10 mouse cellular contexts compared by ENCODE assay signal in the genomic region with DNA sequence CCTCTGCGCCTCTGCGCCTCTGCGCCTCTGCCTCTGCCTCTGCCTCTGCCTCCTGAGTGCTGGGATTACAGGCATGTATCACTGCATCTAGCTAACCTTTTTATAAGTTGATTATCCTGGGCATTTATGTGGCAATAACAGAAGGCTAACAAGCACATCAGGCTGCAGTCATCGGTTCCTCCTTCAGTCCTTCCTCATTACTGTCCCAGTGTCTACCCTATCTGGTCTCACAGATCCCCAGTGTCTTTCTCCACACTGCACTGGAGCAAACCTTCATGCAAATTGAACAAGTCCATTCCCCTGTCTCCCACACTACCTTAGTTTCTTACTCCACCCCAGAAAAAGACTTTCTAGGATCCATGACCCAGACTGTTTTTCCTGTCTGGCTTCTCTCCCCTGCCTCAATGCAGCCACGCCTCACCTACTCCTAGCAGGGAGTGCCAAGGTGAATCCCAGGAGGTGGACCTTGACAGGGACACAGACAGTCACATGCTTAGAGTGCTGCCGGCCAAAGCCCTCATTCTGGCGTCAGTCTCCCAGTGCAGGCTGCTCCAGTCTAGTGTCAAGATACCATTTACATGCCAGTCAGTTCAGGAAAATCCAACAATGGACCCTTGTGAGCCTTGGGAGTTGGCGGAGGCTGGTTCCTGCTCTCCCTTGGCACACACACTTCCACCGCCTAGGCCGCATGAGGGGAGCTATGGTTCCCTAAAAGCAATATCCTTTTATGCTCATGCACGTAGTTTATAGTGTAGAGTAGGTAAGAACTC. TPM values are rescaled to one million over a fixed set of nuclear protein-coding genes. Genes with fewer than 3 reads are reported as not detected.
DNase-seq lines count a peak whose midpoint lies in the region; ATAC-seq lines count a peak whose summit lies in the region.
"Had no signal": no experiment of that assay in that cellular context is flagged by ENCODE, and none has a peak within 500 bp of the region (broad histone marks: within the 10 kb centered on the region; RNA-seq: fewer than 3 reads in every experiment).

No protein-coding gene starts in this region.

- no peak for ATAC-seq in embryonic facial prominence, embryonic 13.5 days (ENCODE audit: insufficient number of reproducible peaks, insufficient read depth, low FRiP score, low TSS enrichment, low read depth)
- ATAC-seq in neural tube, embryonic 13.5 days (ENCODE audit: low read depth), result peak; percentile 69
- no peak for ATAC-seq in activated CD4-positive, CD25-positive, alpha-beta regulatory T cell, adult 4 months

- no peak overlapping the region for H3K9ac ChIP-seq in embryonic facial prominence, embryonic 13.5 days
- no peak overlapping the region for H3K9ac ChIP-seq in neural tube, embryonic 13.5 days
- H3K9ac ChIP-seq: liver, embryonic 15.5 days had no signal

- DNase-seq in embryonic facial prominence, embryonic 10.5 days (ENCODE audit: low spot score), result no peak
- DNase-seq in neural tube, embryonic 10.5 days (ENCODE audit: extremely low spot score, low spot score), result no peak
- peak; percentile 77 for DNase-seq in kidney, postnatal 14 days
- peak; percentile 23 for DNase-seq in right cerebral cortex, postnatal 4 days
- no peak for DNase-seq in gastrocnemius, adult 8-10 months (ENCODE audit: low spot score in 2 of 2)

- peak overlapping the region; percentile 44 for H3K27ac ChIP-seq in embryonic facial prominence, embryonic 13.5 days
- H3K27ac ChIP-seq in embryonic facial prominence, embryonic 10.5 days (replicated peaks), result no peak overlapping the region
- peak overlapping the region; percentile 57 for H3K27ac ChIP-seq in neural tube, embryonic 13.5 days (replicated peaks)
- H3K27ac ChIP-seq: liver, embryonic 15.5 days had no signal

- no peak overlapping the region for H3K4me2 ChIP-seq in embryonic facial prominence, embryonic 13.5 days
- no peak overlapping the region for H3K4me2 ChIP-seq in neural tube, embryonic 13.5 days
- H3K4me2 ChIP-seq: liver, embryonic 15.5 days had no signal

- H3K36me3 ChIP-seq in embryonic facial prominence, embryonic 13.5 days, result no peaks in the 10 kb centered on the region
- H3K36me3 ChIP-seq in embryonic facial prominence, embryonic 10.5 days (replicated peaks), result no peaks in the 10 kb centered on the region
- H3K36me3 ChIP-seq in neural tube, embryonic 13.5 days, result no peaks in the 10 kb centered on the region
- H3K36me3 ChIP-seq: liver, embryonic 15.5 days had no signal

- H3K9me3 ChIP-seq in embryonic facial prominence, embryonic 13.5 days, result no peaks in the 10 kb centered on the region; the same call in 1 of the 2 replicates
- no peaks in the 10 kb centered on the region for H3K9me3 ChIP-seq in embryonic facial prominence, embryonic 10.5 days
- H3K9me3 ChIP-seq in neural tube, embryonic 13.5 days, result no peaks in the 10 kb centered on the region
- H3K9me3 ChIP-seq: liver, embryonic 15.5 days had no signal

- H3K4me3 ChIP-seq in embryonic facial prominence, embryonic 13.5 days, result no peak overlapping the region
- no peak overlapping the region for H3K4me3 ChIP-seq in embryonic facial prominence, embryonic 10.5 days
- no peak overlapping the region for H3K4me3 ChIP-seq in neural tube, embryonic 13.5 days
- H3K4me3 ChIP-seq: liver, embryonic 15.5 days had no signal

- no peaks in the 10 kb centered on the region for H3K27me3 ChIP-seq in embryonic facial prominence, embryonic 13.5 days
- H3K27me3 ChIP-seq in embryonic facial prominence, embryonic 10.5 days (replicated peaks; ENCODE audit: low read depth, poor library complexity, severe bottlenecking), result no peaks in the 10 kb centered on the region
- H3K27me3 ChIP-seq in neural tube, embryonic 13.5 days, result 0 out of 2 replicates have a peak, but pooled peaks cover 3% of the 10 kb centered on the region

- WGBS in embryonic facial prominence, embryonic 13.5 days, result 66% methylated on average over 11 of the region's 11 CpGs
- 73% methylated on average over 11 of the region's 11 CpGs for WGBS in embryonic facial prominence, embryonic 10.5 days
- WGBS in neural tube, embryonic 13.5 days, result 82% methylated on average over 11 of the region's 11 CpGs

- no peaks in the 10 kb centered on the region for H3K4me1 ChIP-seq in embryonic facial prominence, embryonic 13.5 days
- no peaks in the 10 kb centered on the region; the same call in 1 of the 2 replicates for H3K4me1 ChIP-seq in embryonic facial prominence, embryonic 10.5 days
- H3K4me1 ChIP-seq in neural tube, embryonic 13.5 days (replicated peaks), result peaks cover 14% of the 10 kb centered on the region

RNA-seq across cellular contexts. Expression of a gene that starts 12.1 kb away (rescaled TPM):
- not detected in 2 replicates for polyA plus RNA-seq in embryonic facial prominence, embryonic 13.5 days (2015; fragmentation: Nextera tagmentation; extraction: Ambion mirVana)
- not detected in 2 replicates for polyA plus RNA-seq in embryonic facial prominence, embryonic 10.5 days (2016; fragmentation: Nextera tagmentation; extraction: Ambion mirVana)
- polyA plus RNA-seq in neural tube, embryonic 13.5 days (2015; fragmentation: Nextera tagmentation; extraction: Ambion mirVana), result not detected in 2 replicates
- not detected for polyA plus RNA-seq in activated CD4-positive, CD25-positive, alpha-beta regulatory T cell, adult 4 months (2017; shearing (Covaris generic))
- total RNA-seq in gastrocnemius, adult 8-10 months (2022), result not detected
- polyA plus RNA-seq: embryonic facial prominence, embryonic 11.5 days; liver, embryonic 15.5 days had no signal

RNA-seq across cellular contexts. Expression of a gene that starts 22.1 kb away (rescaled TPM):
- 22.6 and 25.9 TPM in 2 replicates for polyA plus RNA-seq in embryonic facial prominence, embryonic 13.5 days (2015; fragmentation: Nextera tagmentation; extraction: Ambion mirVana)
- 10.4 and 12.7 TPM in 2 replicates for polyA plus RNA-seq in embryonic facial prominence, embryonic 10.5 days (2016; fragmentation: Nextera tagmentation; extraction: Ambion mirVana)
- polyA plus RNA-seq in neural tube, embryonic 13.5 days (2015; fragmentation: Nextera tagmentation; extraction: Ambion mirVana), result 7.9 and 11.4 TPM in 2 replicates
- 1 to 10 TPM; 4.0 to 4.6 TPM for polyA plus RNA-seq in activated CD4-positive, CD25-positive, alpha-beta regulatory T cell, adult 4 months (2017; shearing (Covaris generic))
- 10 to 100 TPM; 19.1 to 25.8 (median 22.3) TPM for total RNA-seq in gastrocnemius, adult 8-10 months (2022)

RNA-seq across cellular contexts. Expression of a gene that starts 22.6 kb away (rescaled TPM):
- 2.6 and 2.8 TPM in 2 replicates for polyA plus RNA-seq in embryonic facial prominence, embryonic 13.5 days (2015; fragmentation: Nextera tagmentation; extraction: Ambion mirVana)
- 0.98 and 1.1 TPM in 2 replicates for polyA plus RNA-seq in embryonic facial prominence, embryonic 10.5 days (2016; fragmentation: Nextera tagmentation; extraction: Ambion mirVana)
- polyA plus RNA-seq in neural tube, embryonic 13.5 days (2015; fragmentation: Nextera tagmentation; extraction: Ambion mirVana), result 2.3 and 2.9 TPM in 2 replicates
- polyA plus RNA-seq in activated CD4-positive, CD25-positive, alpha-beta regulatory T cell, adult 4 months (2017; shearing (Covaris generic)), result 1 to 10 TPM; 1.8 to 6.5 TPM
- total RNA-seq in gastrocnemius, adult 8-10 months (2022), result 10 to 100 TPM; 58.9 to 65.3 (median 59.7) TPM

RNA-seq across cellular contexts. Expression of a gene that starts 44.7 kb away (rescaled TPM):
- 49.5 and 50.6 TPM in 2 replicates for polyA plus RNA-seq in embryonic facial prominence, embryonic 13.5 days (2015; fragmentation: Nextera tagmentation; extraction: Ambion mirVana)
- polyA plus RNA-seq in embryonic facial prominence, embryonic 10.5 days (2016; fragmentation: Nextera tagmentation; extraction: Ambion mirVana), result 49.6 and 51.6 TPM in 2 replicates
- polyA plus RNA-seq in neural tube, embryonic 13.5 days (2015; fragmentation: Nextera tagmentation; extraction: Ambion mirVana), result 120 and 122 TPM in 2 replicates
- polyA plus RNA-seq in activated CD4-positive, CD25-positive, alpha-beta regulatory T cell, adult 4 months (2017; shearing (Covaris generic)), result 1 to 10 TPM; 9.0 to 9.7 TPM
- total RNA-seq in gastrocnemius, adult 8-10 months (2022), result 10 to 100 TPM in 1 of 4 experiments, 1 to 10 TPM in 3; 5.9 to 10.3 (median 8.2) TPM

RNA-seq across cellular contexts. Expression of a gene that starts 58.1 kb away (rescaled TPM):
- 1.6 and 1.9 TPM in 2 replicates for polyA plus RNA-seq in embryonic facial prominence, embryonic 13.5 days (2015; fragmentation: Nextera tagmentation; extraction: Ambion mirVana)
- 2.1 and 2.2 TPM in 2 replicates for polyA plus RNA-seq in embryonic facial prominence, embryonic 10.5 days (2016; fragmentation: Nextera tagmentation; extraction: Ambion mirVana)
- 0.48 and 1.1 TPM in 2 replicates for polyA plus RNA-seq in neural tube, embryonic 13.5 days (2015; fragmentation: Nextera tagmentation; extraction: Ambion mirVana)
- polyA plus RNA-seq in activated CD4-positive, CD25-positive, alpha-beta regulatory T cell, adult 4 months (2017; shearing (Covaris generic)), result under 1 TPM; 0.09 to 0.31 TPM
- total RNA-seq in gastrocnemius, adult 8-10 months (2022), result under 1 TPM; 0.41 to 0.99 (median 0.81) TPM

Comparison
In these comparisons a context has a peak if more than half of its experiments do, and no peak if none do; other contexts are left out.
1. DNase-seq: peak in kidney, postnatal 14 days (single experiment) and right cerebral cortex, postnatal 4 days (single experiment); none in embryonic facial prominence, embryonic 10.5 days (single experiment), neural tube, embryonic 10.5 days (single experiment) and gastrocnemius, adult 8-10 months (0 of 2).